Mouse (Mus musculus): ENCODE measurements around the gene Pitpnm1. TPM values are rescaled to one million over a fixed set of nuclear protein-coding genes. Genes with fewer than 3 reads are reported as not detected.
A peak's percentile ranks its signal among the peaks of the same experiment; 100 is the strongest.

The Pitpnm1 gene
- polyA plus RNA-seq, 1 experiment from 2014 or later = 12.1 TPM

- Histone ChIP-seq H3K4me3 (no peak overlapping the region), H3K9me3 (peaks cover 6% of the 10 kb centered on the region; the same call in 1 of the 2 replicates), H3K27me3 (ENCODE audit: poor library complexity, severe bottlenecking) (no peaks in the 10 kb centered on the region), H3K36me3 (replicated peaks) (peaks cover 1% of the 10 kb centered on the region; the same call in 1 of the 2 replicates), H3K27ac (no peak overlapping the region), H3K4me1 (peaks cover 34% of the 10 kb centered on the region)
- no peak for DNase-seq (ENCODE audit: extremely low spot score, low spot score)
- 85% methylated on average over 16 of the region's 16 CpGs for WGBS
Observed at GRCm38 (mm10) chr19:4144550-4145498, 45.0 kb downstream of the Pitpnm1 start.

GRCm38 (mm10) chr19:4145936-4146335 lies 46.1 kb downstream of the Pitpnm1 start:
- Histone ChIP-seq H3K27ac (no peak overlapping the region), H3K36me3 (replicated peaks) (peaks cover 12% of the 10 kb centered on the region), H3K4me1 (peaks cover 34% of the 10 kb centered on the region), H3K9me3 (peaks cover 6% of the 10 kb centered on the region; the same call in 1 of the 2 replicates), H3K4me3 (no peak overlapping the region), H3K27me3 (ENCODE audit: poor library complexity, severe bottlenecking) (no peaks in the 10 kb centered on the region)
- no peak for DNase-seq (ENCODE audit: extremely low spot score, low spot score)
- 89% methylated on average over 5 of the region's 5 CpGs for WGBS

- WGBS = 60% methylated on average over 12 of the region's 12 CpGs
Observed at GRCm38 (mm10) chr19:4146366-4147021, 46.7 kb downstream of the Pitpnm1 start.

GRCm38 (mm10) chr19:4147022-4147405 lies 47.2 kb downstream of the Pitpnm1 start:
- 40% methylated on average over 3 of the region's 3 CpGs for WGBS
- Histone ChIP-seq H3K27ac (0 out of 2 replicates have a peak overlapping the region, but pooled peaks have one; percentile 8), H3K36me3 (replicated peaks) (peaks cover 23% of the 10 kb centered on the region), H3K4me3 (no peak overlapping the region), H3K9me3 (peaks cover 6% of the 10 kb centered on the region; the same call in 1 of the 2 replicates), H3K27me3 (ENCODE audit: poor library complexity, severe bottlenecking) (no peaks in the 10 kb centered on the region), H3K4me1 (peaks cover 34% of the 10 kb centered on the region)
- no peak for DNase-seq (ENCODE audit: extremely low spot score, low spot score)

More at GRCm38 (mm10) chr19:4146366-4147021, 46.7 kb downstream of the Pitpnm1 start:
- Histone ChIP-seq H3K4me1 (peaks cover 34% of the 10 kb centered on the region), H3K27ac (0 out of 2 replicates have a peak overlapping the region, but pooled peaks have one; percentile 8), H3K36me3 (replicated peaks) (peaks cover 18% of the 10 kb centered on the region), H3K27me3 (ENCODE audit: poor library complexity, severe bottlenecking) (no peaks in the 10 kb centered on the region), H3K9me3 (peaks cover 6% of the 10 kb centered on the region; the same call in 1 of the 2 replicates), H3K4me3 (no peak overlapping the region)
- no peak for DNase-seq (ENCODE audit: extremely low spot score, low spot score)

GRCm38 (mm10) chr19:4147782-4148490 lies 48.1 kb downstream of the Pitpnm1 start:
- no peaks in the 10 kb centered on the region for H3K27me3 ChIP-seq (ENCODE audit: poor library complexity, severe bottlenecking)
- H3K27ac ChIP-seq = peak overlapping the region; percentile 88
- peaks cover 6% of the 10 kb centered on the region; the same call in 1 of the 2 replicates for H3K9me3 ChIP-seq
- H3K4me1 ChIP-seq = peaks cover 34% of the 10 kb centered on the region
- WGBS = 39% methylated on average over 9 of the region's 9 CpGs
- peak overlapping the region; percentile 73 for H3K4me3 ChIP-seq
- no peak for DNase-seq (ENCODE audit: extremely low spot score, low spot score)
- H3K36me3 ChIP-seq (replicated peaks) = peaks cover 32% of the 10 kb centered on the region

- peaks cover 37% of the 10 kb centered on the region for H3K36me3 ChIP-seq (replicated peaks)
- H3K4me3 ChIP-seq = peak within 1 kb of the TSS; percentile 73
- peak within 1 kb of the TSS; percentile 88 for H3K27ac ChIP-seq
- H3K27me3 ChIP-seq (ENCODE audit: poor library complexity, severe bottlenecking) = no peaks in the 10 kb centered on the region
- peaks cover 6% of the 10 kb centered on the region; the same call in 1 of the 2 replicates for H3K9me3 ChIP-seq
- peaks cover 34% of the 10 kb centered on the region for H3K4me1 ChIP-seq
- whole genome bisulfite sequencing = under 1% methylated on average over 33 of the region's 33 CpGs
- peak; percentile 93 for DNase-seq (ENCODE audit: extremely low spot score, low spot score)
Observed at GRCm38 (mm10) chr19:4148491-4148806, 48.7 kb downstream of the Pitpnm1 start, which contains the start of gene Coro1b. Gene Coro1b (plus strand): TSS chr19:4148619.

- 7% methylated on average over 8 of the region's 8 CpGs for WGBS
- Histone ChIP-seq H3K4me3 (peak overlapping the region; percentile 73), H3K27ac (peak overlapping the region; percentile 88), H3K27me3 (ENCODE audit: poor library complexity, severe bottlenecking) (no peaks in the 10 kb centered on the region), H3K9me3 (peaks cover 6% of the 10 kb centered on the region; the same call in 1 of the 2 replicates), H3K4me1 (peaks cover 34% of the 10 kb centered on the region), H3K36me3 (replicated peaks) (peaks cover 40% of the 10 kb centered on the region)
- no peak for DNase-seq (ENCODE audit: extremely low spot score, low spot score)
Observed at GRCm38 (mm10) chr19:4148819-4149218, 49.0 kb downstream of the Pitpnm1 start.

GRCm38 (mm10) chr19:4149283-4149682 lies 49.5 kb downstream of the Pitpnm1 start:
- peaks cover 6% of the 10 kb centered on the region; the same call in 1 of the 2 replicates for H3K9me3 ChIP-seq
- peaks cover 34% of the 10 kb centered on the region for H3K4me1 ChIP-seq
- H3K27ac ChIP-seq = no peak overlapping the region
- DNase-seq (ENCODE audit: extremely low spot score, low spot score) = no peak
- peaks cover 40% of the 10 kb centered on the region for H3K36me3 ChIP-seq (replicated peaks)
- no peaks in the 10 kb centered on the region for H3K27me3 ChIP-seq (ENCODE audit: poor library complexity, severe bottlenecking)
- 90% methylated on average over 11 of the region's 11 CpGs for WGBS
- H3K4me3 ChIP-seq = peak overlapping the region; percentile 73

GRCm38 (mm10) chr19:4149764-4150461 lies 50.1 kb downstream of the Pitpnm1 start:
- WGBS = 95% methylated on average over 17 of the region's 17 CpGs
- peak overlapping the region; percentile 73; the same call in 1 of the 2 replicates for H3K4me3 ChIP-seq
- no peaks in the 10 kb centered on the region for H3K27me3 ChIP-seq (ENCODE audit: poor library complexity, severe bottlenecking)

GRCm38 (mm10) chr19:4150567-4151487 lies 51.0 kb downstream of the Pitpnm1 start:
- WGBS = 91% methylated on average over 22 of the region's 22 CpGs
- DNase-seq (ENCODE audit: extremely low spot score, low spot score) = no peak
- H3K36me3 ChIP-seq (replicated peaks) = peaks cover 52% of the 10 kb centered on the region
- H3K4me3 ChIP-seq = no peak overlapping the region
- H3K9me3 ChIP-seq = peaks cover 3% of the 10 kb centered on the region; the same call in 1 of the 2 replicates
- peaks cover 48% of the 10 kb centered on the region for H3K4me1 ChIP-seq
- H3K27me3 ChIP-seq (ENCODE audit: poor library complexity, severe bottlenecking) = no peaks in the 10 kb centered on the region
- H3K27ac ChIP-seq = no peak overlapping the region

More at GRCm38 (mm10) chr19:4149764-4150461, 50.1 kb downstream of the Pitpnm1 start:
- H3K27ac ChIP-seq = no peak overlapping the region
- H3K4me1 ChIP-seq = peaks cover 39% of the 10 kb centered on the region
- peaks cover 6% of the 10 kb centered on the region; the same call in 1 of the 2 replicates for H3K9me3 ChIP-seq
- no peak for DNase-seq (ENCODE audit: extremely low spot score, low spot score)
- peaks cover 42% of the 10 kb centered on the region for H3K36me3 ChIP-seq (replicated peaks)

- no peak for DNase-seq (ENCODE audit: extremely low spot score, low spot score)
- peaks cover 54% of the 10 kb centered on the region for H3K4me1 ChIP-seq
- H3K27me3 ChIP-seq (ENCODE audit: poor library complexity, severe bottlenecking) = no peaks in the 10 kb centered on the region
- H3K27ac ChIP-seq = no peak overlapping the region
- H3K9me3 ChIP-seq = no peaks in the 10 kb centered on the region
- peaks cover 58% of the 10 kb centered on the region for H3K36me3 ChIP-seq (replicated peaks)
- no peak overlapping the region for H3K4me3 ChIP-seq
- WGBS = 84% methylated on average over 5 of the region's 5 CpGs
Observed at GRCm38 (mm10) chr19:4151488-4151860, 51.7 kb downstream of the Pitpnm1 start.

Measured in forebrain, embryonic 10.5 days (tissue).